Mouse (Mus musculus) midbrain, embryonic 15.5 days (tissue): ENCODE data around the gene Gpank1. TPM values are rescaled to one million over a fixed set of nuclear protein-coding genes. Genes with fewer than 3 reads are reported as not detected.

ENCODE experiments used
- ATAC-seq: fragments of 200-750 bp; cut with Nextera tagmentation; replicated peaks from 2 replicates; pipeline ENCODE4 v1.8.0; 2017; ENCODE audit warnings: moderate TSS enrichment
- H3K27ac ChIP-seq: fragments of 300-500 bp; sonication (generic); 2 replicates; pipeline ENCODE4 v1.5.1; 2015; ENCODE audit warnings: mild to moderate bottlenecking, inconsistent platforms
- H3K27me3 ChIP-seq: fragments of 300-500 bp; sonication (generic); replicated peaks from 2 replicates; pipeline ENCODE4 v1.6.1; 2015; ENCODE audit warnings: inconsistent platforms
- H3K36me3 ChIP-seq: fragments of 300-500 bp; sonication (generic); replicated peaks from 2 replicates; pipeline ENCODE4 v1.6.1; 2015; ENCODE audit warnings: inconsistent platforms
- H3K4me1 ChIP-seq: fragments of 300-500 bp; sonication (generic); 2 replicates; pipeline ENCODE4 v1.6.1; 2015; ENCODE audit warnings: inconsistent platforms
- H3K4me2 ChIP-seq: fragments of 300-500 bp; sonication (generic); 2 replicates; pipeline ENCODE4 v1.6.1; 2015; ENCODE audit warnings: inconsistent platforms, mild to moderate bottlenecking, moderate library complexity
- H3K4me3 ChIP-seq: fragments of 300-500 bp; sonication (generic); 2 replicates; pipeline ENCODE4 v1.5.1; 2015; ENCODE audit warnings: mild to moderate bottlenecking, inconsistent platforms
- H3K9ac ChIP-seq: fragments of 300-500 bp; sonication (generic); 2 replicates; pipeline ENCODE4 v1.6.1; 2015; ENCODE audit warnings: mild to moderate bottlenecking, inconsistent platforms
- H3K9me3 ChIP-seq: fragments of 300-500 bp; sonication (generic); 2 replicates; pipeline ENCODE4 v1.6.1; 2016; ENCODE audit warnings: inconsistent platforms
- WGBS: fragments of 180-500 bp; shearing (Covaris S2); methylation state at CpG from one replicate; pipeline ENCODE4 v1.1.7; 2015; ENCODE audit warnings: mixed read lengths; 5-methylcytosine and 5-hydroxymethylcytosine counted together
- polyA plus RNA-seq: library from polyadenylated mRNA; unstranded; fragments of >200 nt; fragmentation: Nextera tagmentation; extraction: Ambion mirVana; gene quantifications from 2 replicates; pipeline ENCODE4 v1.2.1, GENCODE M21; 2015

Gpank1 gene
- polyA plus RNA-seq, 1 experiment from 2014 or later: 25.9 TPM

DNA sequence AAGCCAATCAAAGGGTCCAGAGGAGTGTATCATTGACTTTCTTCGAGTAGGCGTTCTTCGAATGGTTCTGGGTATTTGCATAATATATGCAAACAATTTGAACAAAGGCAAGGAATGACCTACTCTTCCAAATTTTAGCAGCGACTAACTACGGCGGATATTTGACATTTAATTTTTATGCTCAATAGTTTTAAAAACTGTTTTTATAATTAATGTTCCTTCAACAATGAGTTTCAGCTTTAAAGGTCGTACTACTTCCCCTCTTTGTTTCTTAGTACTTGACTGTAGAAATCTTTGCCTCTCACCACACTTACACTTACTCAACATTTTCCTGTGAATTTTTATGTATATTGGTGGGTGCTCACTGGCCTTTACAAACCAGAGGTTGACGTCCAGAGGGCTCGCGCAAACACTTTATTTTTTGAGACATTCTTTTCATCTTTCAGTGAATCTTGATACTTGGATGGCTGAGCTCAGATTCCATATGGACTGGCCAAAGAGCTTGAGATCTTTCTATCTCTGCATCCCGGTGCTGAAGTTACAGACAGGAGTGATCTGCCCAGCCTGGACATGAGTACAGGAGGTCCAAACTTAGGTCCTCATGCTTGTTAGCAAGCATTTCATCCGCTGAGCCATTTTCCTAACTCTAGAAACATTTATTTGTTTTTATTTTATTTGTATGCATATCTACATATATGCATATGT lies 44.3 kb downstream of the Gpank1 start:
- ATAC-seq: no peak

DNA sequence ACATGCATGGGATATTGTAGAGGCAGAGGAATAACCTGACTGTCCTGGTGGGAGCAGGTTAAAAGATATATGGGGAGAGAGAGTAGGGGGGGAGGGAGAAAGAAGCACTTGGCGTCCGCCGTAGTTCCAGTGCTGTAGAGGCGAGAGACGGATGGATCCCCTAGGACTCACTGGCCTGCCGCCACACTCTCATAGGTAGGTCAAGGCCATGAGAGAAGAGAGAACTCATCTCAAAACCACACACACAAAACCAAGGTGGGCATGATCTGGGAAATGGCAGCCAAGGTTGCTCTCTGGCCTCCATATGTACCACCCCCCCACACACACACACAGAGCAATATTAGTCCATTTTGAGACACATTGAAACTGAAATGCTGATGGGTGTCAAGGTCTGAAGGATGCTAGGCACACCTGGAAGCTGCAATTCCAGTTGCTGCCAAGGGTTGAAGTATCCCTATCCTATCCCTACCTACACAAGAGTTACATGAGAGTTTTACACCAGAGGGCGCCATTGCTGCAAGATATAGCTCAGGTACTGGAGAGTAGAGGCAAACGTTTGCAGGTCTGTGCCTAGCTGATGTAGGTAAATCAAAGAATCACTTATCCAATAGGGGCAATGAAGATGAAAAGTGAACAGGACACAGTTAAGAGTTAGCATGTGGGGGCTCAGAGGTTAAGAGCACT lies 45.2 kb downstream of the Gpank1 start:
- 68% methylated on average over 8 of the region's 8 CpGs for WGBS
- Histone ChIP-seq H3K36me3 (peaks cover 5% of the 10 kb centered on the region; the same call in 1 of the 2 replicates), H3K4me3 (peak overlapping the region; percentile 97), H3K27me3 (no peaks in the 10 kb centered on the region), H3K4me2 (peak overlapping the region; percentile 52), H3K9me3 (no peaks in the 10 kb centered on the region), H3K9ac (no peak overlapping the region), H3K27ac (peak overlapping the region; percentile 98), H3K4me1 (peaks cover 35% of the 10 kb centered on the region)
- no peak for ATAC-seq

More for the DNA sequence above, 44.3 kb downstream of the Gpank1 start:
- Histone ChIP-seq H3K27me3 (no peaks in the 10 kb centered on the region), H3K9ac (peak overlapping the region; percentile 48), H3K4me3 (peak overlapping the region; percentile 97), H3K4me1 (peaks cover 40% of the 10 kb centered on the region), H3K4me2 (peak overlapping the region; percentile 52), H3K9me3 (no peaks in the 10 kb centered on the region), H3K36me3 (peaks cover 14% of the 10 kb centered on the region), H3K27ac (peak overlapping the region; percentile 98)
- 21% methylated on average over 12 of the region's 12 CpGs for WGBS

DNA sequence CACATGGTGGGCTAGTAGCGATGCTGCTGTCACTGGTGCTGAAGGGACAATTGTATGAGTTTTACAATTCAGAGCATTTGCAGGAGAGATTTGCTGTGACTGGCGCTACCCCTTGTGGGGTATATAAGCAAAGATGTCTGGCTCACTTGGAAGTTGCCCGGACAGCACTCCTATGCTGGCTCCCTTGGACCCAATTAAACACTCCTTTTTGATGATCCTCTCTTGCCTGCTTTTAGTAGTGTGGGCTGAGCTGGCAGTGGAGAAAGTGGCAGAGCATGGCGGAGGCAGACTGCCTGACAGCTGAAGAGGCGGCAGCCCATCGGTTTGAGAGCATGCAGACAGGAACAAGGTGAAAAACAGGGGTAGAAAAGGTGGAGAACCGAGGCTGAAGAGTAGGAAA lies 46.5 kb downstream of the Gpank1 start:
- WGBS: 88% methylated on average over 7 of the region's 7 CpGs
- no peak overlapping the region for H3K4me2 ChIP-seq
- H3K27ac ChIP-seq: no peak overlapping the region
- H3K36me3 ChIP-seq: no peaks in the 10 kb centered on the region
- H3K9ac ChIP-seq: no peak overlapping the region
- no peak overlapping the region for H3K4me3 ChIP-seq
- ATAC-seq: no peak
- no peaks in the 10 kb centered on the region for H3K9me3 ChIP-seq
- H3K27me3 ChIP-seq: no peaks in the 10 kb centered on the region
- H3K4me1 ChIP-seq: peaks cover 22% of the 10 kb centered on the region

DNA sequence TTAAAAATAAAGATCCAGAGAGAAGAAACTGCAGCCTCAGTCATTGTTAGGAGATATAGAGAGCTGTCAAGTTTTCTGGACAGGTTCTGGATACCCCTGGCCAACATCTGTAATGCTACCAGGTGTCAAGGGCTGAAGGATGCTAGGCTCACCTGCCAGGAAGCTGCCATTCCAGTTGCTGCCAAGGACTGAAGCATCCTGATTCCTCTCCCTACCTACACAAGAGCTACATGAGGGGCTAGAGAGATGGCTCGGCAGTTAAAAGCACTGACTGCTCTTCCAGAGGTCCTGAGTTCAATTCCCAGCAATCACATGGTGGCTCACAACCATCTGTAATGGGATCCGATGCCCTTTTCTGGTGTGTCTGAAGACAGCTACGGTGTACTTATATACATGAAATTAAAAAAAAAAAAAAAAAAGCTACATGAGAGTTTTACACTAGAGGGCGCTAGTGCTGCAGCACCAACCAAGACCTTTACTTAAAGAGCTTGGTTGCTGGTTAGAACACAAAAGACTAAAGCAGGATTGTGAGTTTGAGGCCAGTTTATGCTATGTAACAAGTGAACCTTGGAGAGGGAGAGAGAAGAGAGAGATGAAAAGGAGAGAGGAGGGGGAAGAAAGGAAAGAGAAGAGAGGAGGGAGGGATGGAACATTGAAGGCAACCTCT lies 47.4 kb downstream of the Gpank1 start:
- 0 out of 2 replicates have a peak overlapping the region, but pooled peaks have one; percentile 58 for H3K27ac ChIP-seq
- WGBS: 23% methylated on average over 4 of the region's 4 CpGs

DNA sequence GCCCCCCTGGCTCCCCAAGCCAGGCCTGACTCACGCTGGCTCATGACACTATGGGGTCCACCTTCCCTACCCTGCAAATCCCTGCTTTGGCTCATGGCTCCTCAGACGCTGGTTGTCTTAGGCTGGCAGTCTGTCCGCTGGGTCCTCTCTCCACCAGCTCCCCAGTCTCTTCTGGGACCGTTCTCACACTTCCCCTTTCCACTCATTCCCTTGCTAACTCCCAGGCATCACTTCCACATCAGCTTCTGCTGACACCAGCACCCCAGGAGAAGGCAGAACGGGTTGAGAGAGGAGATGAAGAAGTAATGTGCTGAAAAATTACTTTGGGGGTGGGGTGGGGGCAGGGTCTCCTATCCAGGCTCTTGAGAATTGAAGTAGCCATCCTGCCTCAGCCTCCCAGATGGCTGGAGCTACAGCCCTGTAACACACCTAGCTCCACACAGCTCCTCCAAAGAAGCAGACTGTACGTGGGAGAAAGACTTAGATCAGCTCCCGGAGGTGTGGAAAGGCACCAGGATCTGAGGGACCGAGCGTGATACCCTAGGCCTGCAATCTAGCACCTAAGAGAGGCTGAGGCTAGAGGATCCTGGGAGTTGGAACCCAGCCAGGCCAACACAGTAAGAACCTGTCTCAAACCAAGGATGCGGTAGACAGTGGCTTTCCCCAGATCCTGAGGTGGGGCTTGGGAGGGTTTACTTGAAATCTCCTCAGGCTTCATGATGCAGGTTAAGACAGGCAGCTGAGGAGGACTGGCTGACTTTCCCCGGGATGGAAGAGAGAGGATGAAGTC lies 51.4 kb downstream of the Gpank1 start:
- Histone ChIP-seq H3K27ac (no peak overlapping the region), H3K4me3 (no peak overlapping the region), H3K9me3 (no peaks in the 10 kb centered on the region), H3K36me3 (no peaks in the 10 kb centered on the region), H3K4me1 (no peaks in the 10 kb centered on the region), H3K27me3 (no peaks in the 10 kb centered on the region), H3K9ac (no peak overlapping the region), H3K4me2 (no peak overlapping the region)
- 76% methylated on average over 11 of the region's 11 CpGs for WGBS
- no peak for ATAC-seq

More for the DNA sequence above, 47.4 kb downstream of the Gpank1 start:
- no peak overlapping the region for H3K4me3 ChIP-seq
- H3K4me1 ChIP-seq: peaks cover 14% of the 10 kb centered on the region
- H3K9me3 ChIP-seq: no peaks in the 10 kb centered on the region
- ATAC-seq: no peak
- no peaks in the 10 kb centered on the region for H3K36me3 ChIP-seq
- no peak overlapping the region for H3K4me2 ChIP-seq
- no peak overlapping the region; the same call in 1 of the 2 replicates for H3K9ac ChIP-seq
- H3K27me3 ChIP-seq: no peaks in the 10 kb centered on the region

DNA sequence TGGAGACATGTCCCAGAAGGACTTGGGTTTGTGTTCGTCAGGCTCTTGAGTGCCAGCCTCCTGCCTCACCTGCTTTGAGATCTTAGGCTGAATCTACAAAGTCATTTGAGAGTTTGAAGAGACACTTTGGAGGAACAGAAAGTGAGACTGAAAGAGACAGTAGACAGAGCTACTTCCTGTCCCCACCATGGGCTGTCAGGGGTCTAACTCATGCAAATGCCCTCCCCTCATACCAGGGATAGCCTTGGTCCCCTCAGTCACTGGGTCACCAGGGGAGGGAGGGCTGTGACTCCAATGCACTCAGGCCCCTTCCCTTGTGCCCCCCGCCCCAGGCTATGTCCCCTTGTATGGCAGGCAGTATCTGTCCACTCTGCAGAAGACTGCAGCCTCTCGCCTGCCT lies 52.1 kb downstream of the Gpank1 start:
- Histone ChIP-seq H3K4me3 (no peak overlapping the region), H3K9me3 (no peaks in the 10 kb centered on the region), H3K27me3 (no peaks in the 10 kb centered on the region), H3K4me1 (no peaks in the 10 kb centered on the region), H3K4me2 (no peak overlapping the region), H3K9ac (no peak overlapping the region), H3K36me3 (no peaks in the 10 kb centered on the region), H3K27ac (no peak overlapping the region)
- no peak for ATAC-seq
- 89% methylated on average over 3 of the region's 3 CpGs for WGBS

Other genes with a start within 250 kb of the Gpank1 start
- 17.4 and 17.5 TPM in 2 replicates for gene Zbtb12, start 242.0 kb upstream of the Gpank1 start, polyA plus RNA-seq
- 0.18 TPM in 1 of 2 replicates, not detected in the other for gene Gm20547, start 239.4 kb upstream of the Gpank1 start, polyA plus RNA-seq
- 2.1 and 3.1 TPM in 2 replicates for gene C2, start 223.2 kb upstream of the Gpank1 start, polyA plus RNA-seq
- gene Ehmt2, start 223.0 kb upstream of the Gpank1 start, polyA plus RNA-seq: 113 and 119 TPM in 2 replicates
- gene Slc44a4, start 207.0 kb upstream of the Gpank1 start, polyA plus RNA-seq: not detected in 2 replicates
- gene Neu1, start 190.2 kb upstream of the Gpank1 start, polyA plus RNA-seq: 36.1 and 41.1 TPM in 2 replicates
- gene Hspa1b, start 162.2 kb upstream of the Gpank1 start, polyA plus RNA-seq: 0.24 and 0.31 TPM in 2 replicates
- not detected in 2 replicates for gene Gm20481, start 151.5 kb upstream of the Gpank1 start, polyA plus RNA-seq
- 12.7 and 13.3 TPM in 2 replicates for gene Hspa1a, start 149.3 kb upstream of the Gpank1 start, polyA plus RNA-seq
- gene Hspa1l, start 148.8 kb upstream of the Gpank1 start, polyA plus RNA-seq: 1.2 and 1.5 TPM in 2 replicates
- 103 and 111 TPM in 2 replicates for gene Lsm2, start 139.6 kb upstream of the Gpank1 start, polyA plus RNA-seq
- 63.1 and 70.2 TPM in 2 replicates for gene Vars, start 120.5 kb upstream of the Gpank1 start, polyA plus RNA-seq
- 0.06 and 0.15 TPM in 2 replicates for gene Vwa7, start 104.9 kb upstream of the Gpank1 start, polyA plus RNA-seq
- gene Sapcd1, start 93.4 kb upstream of the Gpank1 start, polyA plus RNA-seq: 2.5 and 2.7 TPM in 2 replicates
- 1.6 and 3.3 TPM in 2 replicates for gene Msh5, start 74.7 kb upstream of the Gpank1 start, polyA plus RNA-seq
- gene Clic1, start 71.5 kb upstream of the Gpank1 start, polyA plus RNA-seq: 62.4 and 72.1 TPM in 2 replicates
- gene Ddah2, start 62.4 kb upstream of the Gpank1 start, polyA plus RNA-seq: 337 and 380 TPM in 2 replicates
- gene Ly6g6c, start 56.1 kb upstream of the Gpank1 start, polyA plus RNA-seq: 0.31 TPM in 1 of 2 replicates, not detected in the other
- gene Mpig6b, start 55.3 kb upstream of the Gpank1 start, polyA plus RNA-seq: 0.21 and 0.43 TPM in 2 replicates
- 0.21 and 0.32 TPM in 2 replicates for gene Ly6g6e, start 44.6 kb upstream of the Gpank1 start, polyA plus RNA-seq
- 1.9 and 2.5 TPM in 2 replicates for gene Ly6g6d, start 43.4 kb upstream of the Gpank1 start, polyA plus RNA-seq
- gene Ly6g6f, start 35.8 kb upstream of the Gpank1 start, polyA plus RNA-seq: not detected in 2 replicates
- gene Abhd16a, start 32.2 kb upstream of the Gpank1 start, polyA plus RNA-seq: 105 and 113 TPM in 2 replicates
- not detected in 2 replicates for gene Ly6g5c, start 13.2 kb upstream of the Gpank1 start, polyA plus RNA-seq
- gene Ly6g5b, start 6.0 kb upstream of the Gpank1 start, polyA plus RNA-seq: 1.1 and 2.2 TPM in 2 replicates
- 316 and 319 TPM in 2 replicates for gene Csnk2b, start 598 bp downstream of the Gpank1 start, polyA plus RNA-seq
- 8.3 and 9.6 TPM in 2 replicates for gene D17H6S53E, start 4.9 kb downstream of the Gpank1 start, polyA plus RNA-seq
- 0.56 and 1.4 TPM in 2 replicates for gene Apom, start 10.6 kb downstream of the Gpank1 start, polyA plus RNA-seq
- gene Bag6, start 13.7 kb downstream of the Gpank1 start, polyA plus RNA-seq: 82.9 and 83.4 TPM in 2 replicates
- 188 and 203 TPM in 2 replicates for gene Prrc2a, start 43.4 kb downstream of the Gpank1 start, polyA plus RNA-seq
- gene Aif1, start 54.6 kb downstream of the Gpank1 start, polyA plus RNA-seq: 7.3 and 8.2 TPM in 2 replicates
- gene Lst1, start 67.0 kb downstream of the Gpank1 start, polyA plus RNA-seq: 7.6 and 9.2 TPM in 2 replicates
- 0.58 and 0.78 TPM in 2 replicates for gene Ltb, start 73.0 kb downstream of the Gpank1 start, polyA plus RNA-seq
- gene Tnf, start 80.6 kb downstream of the Gpank1 start, polyA plus RNA-seq: not detected in 2 replicates
- 0.32 and 0.69 TPM in 2 replicates for gene Lta, start 83.9 kb downstream of the Gpank1 start, polyA plus RNA-seq
- 1.6 TPM in 1 of 2 replicates, not detected in the other for gene Gm16181, start 99.4 kb downstream of the Gpank1 start, polyA plus RNA-seq
- gene Atp6v1g2, start 112.2 kb downstream of the Gpank1 start, polyA plus RNA-seq: 94.4 and 100 TPM in 2 replicates
- 11.7 and 11.8 TPM in 2 replicates for gene Nfkbil1, start 114.3 kb downstream of the Gpank1 start, polyA plus RNA-seq
- gene Ddx39b, start 120.3 kb downstream of the Gpank1 start, polyA plus RNA-seq: 379 and 391 TPM in 2 replicates
- gene H2-D1, start 141.3 kb downstream of the Gpank1 start, polyA plus RNA-seq: 93.4 and 105 TPM in 2 replicates
- gene H2-Q1, start 198.9 kb downstream of the Gpank1 start, polyA plus RNA-seq: 0.54 and 0.70 TPM in 2 replicates
- 3.0 and 3.8 TPM in 2 replicates for gene H2-Q2, start 220.8 kb downstream of the Gpank1 start, polyA plus RNA-seq